Mouse (Mus musculus) lung, postnatal 0 days (tissue): ENCODE data around the gene Htra1. TPM values are rescaled to one million over a fixed set of nuclear protein-coding genes. Genes with fewer than 3 reads are reported as not detected.

Experiments
- ATAC-seq: fragments of 200-750 bp; cut with Nextera tagmentation; 2 replicates; pipeline ENCODE4 v1.8.0; 2017; ENCODE audit warnings: moderate library complexity
- DNase-seq: peaks from one replicate; pipeline ENCODE4 v3.0.0-alpha.2; 2016; ENCODE audit warnings: low spot score
- H3K27ac ChIP-seq: fragments of 300-500 bp; sonication (generic); 2 replicates; pipeline ENCODE4 v1.5.1; 2014; ENCODE audit warnings: antibody characterized with exemption, mild to moderate bottlenecking, low read length, mixed read lengths
- H3K27me3 ChIP-seq: fragments of 300-500 bp; sonication (generic); replicated peaks from 2 replicates; pipeline ENCODE4 v1.6.1; 2014; ENCODE audit warnings: low read length, mixed read lengths; ENCODE audit not compliant: insufficient read depth
- H3K36me3 ChIP-seq: fragments of 300-500 bp; sonication (generic); 2 replicates; pipeline ENCODE4 v1.6.1; 2014; ENCODE audit warnings: low read length, mixed read lengths; ENCODE audit not compliant: insufficient read depth
- H3K4me1 ChIP-seq: fragments of 300-500 bp; sonication (generic); 2 replicates; pipeline ENCODE4 v1.6.1; 2014; ENCODE audit warnings: antibody characterized with exemption, low read depth, low read length, mixed read lengths; ENCODE audit not compliant: insufficient read depth
- H3K4me2 ChIP-seq: fragments of 300-500 bp; sonication (generic); replicated peaks from 2 replicates; pipeline ENCODE4 v1.6.1; 2014; ENCODE audit warnings: low read depth, mild to moderate bottlenecking, low read length, moderate library complexity, mixed read lengths
- H3K4me3 ChIP-seq: fragments of 300-500 bp; sonication (generic); 2 replicates; pipeline ENCODE4 v1.5.1; 2014; ENCODE audit warnings: low read depth, low read length
- H3K9ac ChIP-seq: fragments of 300-500 bp; sonication (generic); replicated peaks from 2 replicates; pipeline ENCODE4 v1.6.1; 2014; ENCODE audit warnings: low read depth, mild to moderate bottlenecking
- H3K9me3 ChIP-seq: fragments of 300-500 bp; sonication (generic); 2 replicates; pipeline ENCODE4 v1.6.1; 2016; ENCODE audit warnings: low read length, mixed read lengths
- CTCF ChIP-seq: IDR thresholded peaks from 2 replicates; pipeline ENCODE4 v1.5.1; 2016; ENCODE audit warnings: antibody characterized with exemption, mild to moderate bottlenecking
- EP300 ChIP-seq: IDR thresholded peaks from 2 replicates; pipeline ENCODE4 v1.6.1; 2016; ENCODE audit warnings: antibody characterized with exemption, mild to moderate bottlenecking, control low read depth
- WGBS: fragments of 180-500 bp; shearing (Covaris S2); extraction: QIAGEN DNeasy Blood & Tissue Kit; methylation state at CpG from one replicate; pipeline ENCODE4 v1.1.7; 2014; 5-methylcytosine and 5-hydroxymethylcytosine counted together
- polyA plus RNA-seq: library from polyadenylated mRNA; unstranded; fragments of >200 nt; fragmentation: Nextera tagmentation; extraction: Ambion mirVana; gene quantifications from 2 replicates; pipeline ENCODE4 v1.2.1, GENCODE M21; 2015

The Htra1 gene
- polyA plus RNA-seq, 1 experiment from 2014 or later, result 44.6 TPM

DNA sequence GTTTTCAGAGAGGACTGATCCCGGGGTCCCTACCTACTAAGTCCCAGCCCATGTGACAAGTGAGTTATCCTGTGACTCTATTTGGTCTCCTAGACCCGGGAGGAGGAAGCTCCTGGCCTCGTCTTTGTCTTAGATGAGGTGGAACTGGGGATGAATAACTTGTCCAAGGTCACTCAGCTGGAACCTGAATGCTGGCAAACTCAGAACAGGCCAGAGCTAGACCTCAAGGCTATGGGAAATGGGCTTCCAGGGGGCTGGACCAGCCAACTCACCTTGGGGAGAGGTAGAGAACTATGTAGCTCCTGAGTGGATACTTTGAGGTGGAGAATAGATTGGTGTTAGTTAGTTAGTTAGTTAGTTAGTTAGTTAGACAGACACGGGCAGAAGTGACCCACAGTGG, 2.1 kb downstream of the Htra1 start:
- Histone ChIP-seq H3K27me3 (peaks cover 34% of the 10 kb centered on the region; the same call in 1 of the 2 replicates), H3K36me3 (no peaks in the 10 kb centered on the region), H3K4me1 (peaks cover 7% of the 10 kb centered on the region; the same call in 1 of the 2 replicates), H3K9me3 (no peaks in the 10 kb centered on the region), H3K4me2 (no peak overlapping the region), H3K4me3 (no peak overlapping the region), H3K27ac (no peak overlapping the region), H3K9ac (no peak overlapping the region)
- TF ChIP-seq EP300, result no peak
- TF ChIP-seq CTCF, result no peak
- DNase-seq, result no peak
- no peak for ATAC-seq
- 51% methylated on average over 4 of the region's 4 CpGs for WGBS

DNA sequence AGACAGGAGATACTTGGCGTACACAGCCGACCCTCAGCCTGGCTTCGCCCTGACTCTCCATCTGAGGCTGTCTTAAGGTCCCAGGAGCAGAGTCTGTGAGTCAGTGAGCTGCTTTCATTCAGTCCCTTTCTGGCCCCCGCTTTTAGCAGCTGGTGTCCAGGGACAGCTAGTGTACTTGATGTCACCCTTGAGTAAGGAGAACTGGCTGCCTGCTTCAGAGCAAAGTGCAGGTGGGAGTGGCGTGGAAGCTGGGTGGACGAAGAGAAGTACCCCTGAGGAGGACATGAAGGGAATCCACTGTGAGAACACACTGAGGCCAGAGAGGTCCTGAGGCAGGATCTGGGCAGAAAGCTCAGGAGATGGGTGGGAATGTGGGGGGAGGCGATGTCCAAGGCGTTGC, 3.0 kb downstream of the Htra1 start:
- DNase-seq (no peak), ATAC-seq (no peak)
- Histone ChIP-seq H3K36me3 (no peaks in the 10 kb centered on the region), H3K27ac (no peak overlapping the region), H3K9ac (no peak overlapping the region), H3K4me3 (no peak overlapping the region), H3K4me1 (peaks cover 7% of the 10 kb centered on the region; the same call in 1 of the 2 replicates), H3K9me3 (no peaks in the 10 kb centered on the region), H3K4me2 (no peak overlapping the region), H3K27me3 (peaks cover 30% of the 10 kb centered on the region; the same call in 1 of the 2 replicates)
- WGBS, result 89% methylated on average over 8 of the region's 8 CpGs
- no peak for TF ChIP-seq CTCF
- TF ChIP-seq EP300, result no peak

- Histone ChIP-seq H3K36me3 (no peaks in the 10 kb centered on the region), H3K4me1 (0 out of 2 replicates have a peak, but pooled peaks cover 3% of the 10 kb centered on the region), H3K9ac (no peak overlapping the region), H3K9me3 (no peaks in the 10 kb centered on the region), H3K27me3 (peaks cover 18% of the 10 kb centered on the region; the same call in 1 of the 2 replicates), H3K27ac (no peak overlapping the region), H3K4me3 (no peak overlapping the region), H3K4me2 (no peak overlapping the region)
- WGBS, result 65% methylated on average over 8 of the region's 8 CpGs
- no peak for TF ChIP-seq CTCF
- TF ChIP-seq EP300, result no peak
- ATAC-seq (no peak), DNase-seq (no peak)
Measured at GRCm38 (mm10) chr7:130940733-130941132, 4.8 kb downstream of the Htra1 start.

DNA sequence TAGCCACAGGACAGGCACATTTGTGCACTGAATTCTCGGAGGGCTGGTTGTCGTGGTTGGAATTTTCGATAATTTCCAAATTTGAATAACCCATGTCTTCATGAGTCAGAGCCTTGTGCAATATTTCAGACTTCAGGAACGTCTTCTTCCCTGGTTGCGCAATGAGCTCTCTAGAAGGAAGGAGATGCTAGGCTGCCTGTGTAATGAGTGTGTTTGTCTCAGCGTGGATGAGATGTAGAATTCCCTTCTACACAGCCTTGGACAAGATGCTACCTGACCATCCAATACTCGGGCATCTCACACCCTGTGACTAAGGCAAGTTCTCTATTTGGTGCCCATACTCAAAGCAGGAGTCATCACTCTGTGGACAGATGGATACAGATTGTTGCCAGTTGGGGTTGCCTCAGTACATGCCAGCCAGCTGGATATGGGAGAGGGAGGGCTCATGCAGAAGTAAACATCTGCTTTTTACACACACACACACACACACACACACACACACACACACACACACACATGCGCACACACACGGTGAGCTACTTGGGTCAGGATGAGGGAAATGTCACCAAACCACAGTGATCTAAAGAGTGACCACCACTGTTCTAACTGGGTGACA, 7.5 kb downstream of the Htra1 start:
- H3K27ac ChIP-seq, result no peak overlapping the region
- DNase-seq, result peak; percentile 86
- no peaks in the 10 kb centered on the region for H3K27me3 ChIP-seq
- no peaks in the 10 kb centered on the region for H3K4me1 ChIP-seq
- TF ChIP-seq CTCF (no peak), EP300 (peak; percentile 43)
- H3K4me3 ChIP-seq, result no peak overlapping the region
- WGBS, result 73% methylated on average over 9 of the region's 9 CpGs
- H3K9ac ChIP-seq, result no peak overlapping the region
- no peak overlapping the region for H3K4me2 ChIP-seq
- ATAC-seq, result peak; percentile 64
- H3K9me3 ChIP-seq, result no peaks in the 10 kb centered on the region
- H3K36me3 ChIP-seq, result no peaks in the 10 kb centered on the region

GRCm38 (mm10) chr7:130944766-130945475, 9.0 kb downstream of the Htra1 start:
- DNase-seq (no peak), ATAC-seq (no peak)
- H3K27ac ChIP-seq, result no peak overlapping the region
- no peak overlapping the region for H3K4me2 ChIP-seq
- H3K36me3 ChIP-seq, result no peaks in the 10 kb centered on the region
- no peak for TF ChIP-seq EP300
- no peak for TF ChIP-seq CTCF
- H3K9ac ChIP-seq, result no peak overlapping the region
- no peak overlapping the region for H3K4me3 ChIP-seq
- no peaks in the 10 kb centered on the region for H3K27me3 ChIP-seq
- 88% methylated on average over 11 of the region's 11 CpGs for WGBS
- no peaks in the 10 kb centered on the region for H3K4me1 ChIP-seq
- H3K9me3 ChIP-seq, result no peaks in the 10 kb centered on the region

- H3K4me2 ChIP-seq, result no peak overlapping the region
- no peak overlapping the region for H3K4me3 ChIP-seq
- no peaks in the 10 kb centered on the region for H3K36me3 ChIP-seq
- H3K9me3 ChIP-seq, result no peaks in the 10 kb centered on the region
- no peaks in the 10 kb centered on the region for H3K4me1 ChIP-seq
- no peak overlapping the region for H3K9ac ChIP-seq
- 91% methylated on average over 3 of the region's 3 CpGs for WGBS
- ATAC-seq (no peak), DNase-seq (no peak)
- TF ChIP-seq EP300, result no peak
- TF ChIP-seq CTCF, result no peak
- H3K27me3 ChIP-seq, result no peaks in the 10 kb centered on the region
- H3K27ac ChIP-seq, result no peak overlapping the region
Measured at GRCm38 (mm10) chr7:130945730-130946129, 9.8 kb downstream of the Htra1 start.
